22 mouse cellular contexts compared by ENCODE assay signal in the genomic region with DNA sequence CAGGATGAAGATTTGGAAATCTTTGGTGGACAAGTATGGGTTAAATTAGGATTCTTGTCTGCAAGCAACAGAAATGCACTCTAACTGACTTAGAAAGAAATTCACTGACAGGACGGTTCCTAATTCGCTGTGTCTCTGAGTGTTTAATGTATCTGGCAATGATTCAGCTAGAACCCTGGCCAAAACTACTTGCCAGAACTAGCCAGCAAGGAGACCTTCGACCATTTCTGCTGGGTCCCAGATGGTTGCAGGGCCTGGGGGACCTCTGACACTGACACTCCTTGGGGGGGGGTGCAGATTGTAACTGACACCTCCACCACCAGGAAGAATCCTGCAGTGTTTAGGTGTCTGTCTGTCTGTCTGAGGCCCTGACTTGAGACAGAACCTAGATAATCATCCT.
A peak's percentile ranks its signal among the peaks of the same experiment; 100 is the strongest.
DNase-seq lines count a peak whose midpoint lies in the region; ATAC-seq and TF ChIP-seq lines count a peak whose summit lies in the region.
"Had no signal": no experiment of that assay in that cellular context is flagged by ENCODE, and none has a peak within 500 bp of the region (broad histone marks: within the 10 kb centered on the region; RNA-seq: fewer than 3 reads in every experiment).

No protein-coding gene starts in this region.

- no peaks in the 10 kb centered on the region for H3K9me3 ChIP-seq in kidney, embryonic 15.5 days (replicated peaks)
- H3K9me3 ChIP-seq in midbrain, postnatal 0 days (ENCODE audit: low read length) = no peaks in the 10 kb centered on the region
- no peaks in the 10 kb centered on the region for H3K9me3 ChIP-seq in midbrain, embryonic 16.5 days (replicated peaks; ENCODE audit: control insufficient read depth, low read length, poor library complexity, severe bottlenecking)
- H3K9me3 ChIP-seq in kidney, postnatal 0 days (replicated peaks; ENCODE audit: low read length) = no peaks in the 10 kb centered on the region
- H3K9me3 ChIP-seq: forebrain, embryonic 10.5 days; heart, embryonic 12.5 days; intestine, embryonic 15.5 days; limb, embryonic 12.5 days; liver, embryonic 13.5 days; midbrain, embryonic 15.5 days had no signal

- peak; percentile 28 for DNase-seq in kidney, adult 11 months
- DNase-seq in midbrain, postnatal 0 days (ENCODE audit: low spot score) = peak; percentile 58
- peak; percentile 38 for DNase-seq in kidney, postnatal 0 days (ENCODE audit: low spot score)
- DNase-seq in thymus, adult 2 months = no peak
- no peak for DNase-seq in testis, postnatal 10 days (ENCODE audit: low spot score)
- DNase-seq: adrenal gland, adult 2 months; cerebellum, postnatal 25 days; embryo, embryonic 11 days; gastrocnemius, adult 2 months; heart, postnatal 14 days; liver, embryonic 13.5 days; right cerebral cortex, postnatal 14 days; spleen, adult 18-20 months had no signal

- no peaks in the 10 kb centered on the region for H3K27me3 ChIP-seq in kidney, embryonic 15.5 days
- H3K27me3 ChIP-seq in midbrain, postnatal 0 days (ENCODE audit: insufficient read depth, low read length) = no peaks in the 10 kb centered on the region
- peaks cover 3% of the 10 kb centered on the region; the same call in 1 of the 2 replicates for H3K27me3 ChIP-seq in midbrain, embryonic 16.5 days (ENCODE audit: control insufficient read depth, insufficient read depth, low read depth, low read length)
- H3K27me3 ChIP-seq in kidney, postnatal 0 days (ENCODE audit: insufficient read depth, low read length) = no peaks in the 10 kb centered on the region
- no peaks in the 10 kb centered on the region for H3K27me3 ChIP-seq in thymus, adult 2 months (ENCODE audit: control insufficient read depth, insufficient read depth, low read length)
- H3K27me3 ChIP-seq: intestine, embryonic 15.5 days; limb, embryonic 12.5 days; liver, embryonic 13.5 days; midbrain, embryonic 15.5 days had no signal

- H3K4me3 ChIP-seq in kidney, embryonic 15.5 days (replicated peaks) = no peak overlapping the region
- H3K4me3 ChIP-seq in midbrain, postnatal 0 days (ENCODE audit: low read depth, low read length) = no peak overlapping the region
- no peak overlapping the region for H3K4me3 ChIP-seq in midbrain, embryonic 16.5 days (ENCODE audit: low read depth, low read length)
- no peak overlapping the region for H3K4me3 ChIP-seq in kidney, postnatal 0 days (replicated peaks; ENCODE audit: low read depth, low read length)
- H3K4me3 ChIP-seq in thymus, adult 2 months (ENCODE audit: control insufficient read depth, insufficient read depth, low read length) = no peak overlapping the region
- H3K4me3 ChIP-seq: forebrain, embryonic 10.5 days; gastrocnemius, adult 2 months; heart, embryonic 12.5 days; intestine, embryonic 15.5 days; left cerebral cortex, adult 2 months; limb, embryonic 12.5 days; liver, embryonic 13.5 days; midbrain, embryonic 15.5 days had no signal

- WGBS in kidney, embryonic 15.5 days = 43% methylated on average over 3 of the region's 3 CpGs
- WGBS in midbrain, postnatal 0 days = 49% methylated on average over 3 of the region's 3 CpGs
- 63% methylated on average over 3 of the region's 3 CpGs for WGBS in midbrain, embryonic 16.5 days
- WGBS in kidney, postnatal 0 days = 45% methylated on average over 3 of the region's 3 CpGs
- WGBS in thymus, adult 2 months = 76% methylated on average over 3 of the region's 3 CpGs

- TF ChIP-seq CTCF in midbrain, postnatal 0 days (IDR thresholded peaks at IDR 0.05) = no peak
- no peak for TF ChIP-seq CTCF in kidney, postnatal 0 days (IDR thresholded peaks at IDR 0.05; ENCODE audit: low read depth)
- no peak for TF ChIP-seq CTCF in thymus, adult 2 months (IDR thresholded peaks at IDR 0.05; ENCODE audit: borderline replicate concordance, control insufficient read depth, extremely low read depth, insufficient read depth, low read length, poor library complexity)

- H3K36me3 ChIP-seq in kidney, embryonic 15.5 days = no peaks in the 10 kb centered on the region
- H3K36me3 ChIP-seq in midbrain, postnatal 0 days (ENCODE audit: insufficient read depth, low read length) = no peaks in the 10 kb centered on the region
- H3K36me3 ChIP-seq in midbrain, embryonic 16.5 days (ENCODE audit: control insufficient read depth, insufficient read depth, low read length) = no peaks in the 10 kb centered on the region
- H3K36me3 ChIP-seq in kidney, postnatal 0 days (ENCODE audit: insufficient read depth, low read length) = no peaks in the 10 kb centered on the region
- H3K36me3 ChIP-seq in thymus, adult 2 months (ENCODE audit: control insufficient read depth, insufficient read depth, low read length) = no peaks in the 10 kb centered on the region
- H3K36me3 ChIP-seq: forebrain, embryonic 10.5 days; heart, embryonic 12.5 days; intestine, embryonic 15.5 days; limb, embryonic 12.5 days; liver, embryonic 13.5 days; midbrain, embryonic 15.5 days had no signal

- ATAC-seq in kidney, embryonic 15.5 days (replicated peaks; ENCODE audit: low FRiP score) = no peak
- no peak for ATAC-seq in midbrain, postnatal 0 days (ENCODE audit: low FRiP score)
- no peak for ATAC-seq in midbrain, embryonic 16.5 days
- no peak for ATAC-seq in kidney, postnatal 0 days (replicated peaks; ENCODE audit: low FRiP score, low read depth)
- ATAC-seq: intestine, embryonic 15.5 days had no signal

- no peak overlapping the region for H3K27ac ChIP-seq in kidney, embryonic 15.5 days
- no peak overlapping the region for H3K27ac ChIP-seq in midbrain, postnatal 0 days (ENCODE audit: low read depth, low read length)
- H3K27ac ChIP-seq in midbrain, embryonic 16.5 days (ENCODE audit: low read length) = no peak overlapping the region
- H3K27ac ChIP-seq in kidney, postnatal 0 days = no peak overlapping the region
- H3K27ac ChIP-seq in thymus, adult 2 months (ENCODE audit: control insufficient read depth, insufficient read depth, low read length) = no peak overlapping the region
- H3K27ac ChIP-seq: forebrain, embryonic 10.5 days; gastrocnemius, adult 2 months; hindbrain, embryonic 14.5 days; intestine, embryonic 15.5 days; left cerebral cortex, adult 2 months; limb, embryonic 12.5 days; liver, embryonic 13.5 days; midbrain, embryonic 15.5 days had no signal

- TF ChIP-seq POLR2A in thymus, adult 2 months (IDR thresholded peaks at IDR 0.05; ENCODE audit: control insufficient read depth, extremely low read depth, insufficient read depth, low read length, poor library complexity) = no peak

- H3K9ac ChIP-seq in kidney, embryonic 15.5 days = no peak overlapping the region
- no peak overlapping the region for H3K9ac ChIP-seq in midbrain, postnatal 0 days (replicated peaks; ENCODE audit: low read length, poor library complexity, severe bottlenecking)
- no peak overlapping the region for H3K9ac ChIP-seq in midbrain, embryonic 16.5 days (ENCODE audit: low read depth, low read length)
- H3K9ac ChIP-seq in kidney, postnatal 0 days (ENCODE audit: low read depth, low read length) = no peak overlapping the region
- H3K9ac ChIP-seq: heart, embryonic 12.5 days; hindbrain, embryonic 14.5 days; intestine, embryonic 15.5 days; limb, embryonic 12.5 days; liver, embryonic 13.5 days; midbrain, embryonic 15.5 days had no signal

- H3K4me2 ChIP-seq in kidney, embryonic 15.5 days = no peak overlapping the region
- H3K4me2 ChIP-seq in midbrain, postnatal 0 days (ENCODE audit: low read depth, low read length, poor library complexity, severe bottlenecking) = no peak overlapping the region
- H3K4me2 ChIP-seq in midbrain, embryonic 16.5 days (ENCODE audit: low read length) = no peak overlapping the region
- H3K4me2 ChIP-seq in kidney, postnatal 0 days (ENCODE audit: low read length) = no peak overlapping the region
- H3K4me2 ChIP-seq: heart, embryonic 12.5 days; hindbrain, embryonic 14.5 days; intestine, embryonic 15.5 days; limb, embryonic 12.5 days; liver, embryonic 13.5 days; midbrain, embryonic 15.5 days had no signal

- peaks cover 28% of the 10 kb centered on the region for H3K4me1 ChIP-seq in kidney, embryonic 15.5 days
- 0 out of 2 replicates have a peak, but pooled peaks cover 3% of the 10 kb centered on the region for H3K4me1 ChIP-seq in midbrain, postnatal 0 days (ENCODE audit: insufficient read depth, low read length)
- H3K4me1 ChIP-seq in midbrain, embryonic 16.5 days (ENCODE audit: control insufficient read depth, insufficient read depth, low read length) = peaks cover 7% of the 10 kb centered on the region
- peaks cover 5% of the 10 kb centered on the region; the same call in 1 of the 2 replicates for H3K4me1 ChIP-seq in kidney, postnatal 0 days (replicated peaks; ENCODE audit: insufficient read depth, low read length)
- H3K4me1 ChIP-seq in thymus, adult 2 months (replicated peaks; ENCODE audit: control insufficient read depth, insufficient read depth, low read length) = no peaks in the 10 kb centered on the region
- H3K4me1 ChIP-seq: heart, embryonic 12.5 days; intestine, embryonic 15.5 days had no signal

Comparison
In these comparisons a context has a peak if more than half of its experiments do, and no peak if none do; other contexts are left out.
1. DNase-seq: peak in kidney, adult 11 months (single experiment), midbrain, postnatal 0 days (single experiment) and kidney, postnatal 0 days (single experiment); none in thymus, adult 2 months (single experiment) and testis, postnatal 10 days (single experiment).